Mouse (Mus musculus) monocyte, adult 59 days (primary cell): ENCODE measurements around the gene 1700109H08Rik. TPM values are rescaled to one million over a fixed set of nuclear protein-coding genes. Genes with fewer than 3 reads are reported as not detected.

ENCODE experiments used
- total RNA-seq, 2 experiments: library from RNA; stranded (reverse); gene quantifications; one replicate each; pipeline ENCODE4 v1.2.4; 2023

1700109H08Rik gene
- total RNA-seq, result 10 to 100 TPM; 12.6 to 12.8 TPM

GRCm38 (mm10) chr5:3571266-3571665, at the start of gene 1700109H08Rik:
TSS of gene 1700109H08Rik (plus strand) at chr5:3571566.

GRCm38 (mm10) chr5:3543629-3544479, 27.5 kb upstream of the 1700109H08Rik start, which contains the start of gene Fam133b:
TSS of gene Fam133b (plus strand) at chr5:3543833.

GRCm38 (mm10) chr5:3595693-3596398, 24.5 kb downstream of the 1700109H08Rik start, which contains the start of gene Pex1:
TSS of gene Pex1 (plus strand) at chr5:3596066.

DNA sequence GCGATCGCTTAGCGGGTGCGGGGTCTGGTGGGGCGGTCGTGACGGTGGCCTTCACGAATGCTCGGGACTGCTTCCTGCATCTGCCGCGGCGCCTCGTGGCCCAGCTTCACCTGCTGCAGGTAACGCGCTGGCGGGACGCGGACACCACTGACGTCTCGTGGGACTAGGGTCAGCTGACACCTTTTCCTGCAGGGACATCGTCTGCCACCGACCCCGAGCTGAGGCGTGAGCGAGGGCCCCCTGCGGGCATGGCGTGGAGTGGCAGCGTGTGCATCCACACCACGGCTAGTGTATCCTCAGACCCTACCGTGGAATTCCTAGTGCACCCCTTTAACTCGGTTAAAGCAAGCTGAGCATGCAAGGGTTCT, 25.0 kb downstream of the 1700109H08Rik start, which contains the start of gene Rbm48:
Rbm48 (minus strand) TSS at position 187 of the 368 bp plus-strand sequence.

Other genes starting within 250 kb of the 1700109H08Rik start
- gene Cdk6, start 230.1 kb upstream of the 1700109H08Rik start, total RNA-seq, result 10 to 100 TPM; 24.6 to 29.9 TPM
- gene Fam133b, start 27.7 kb upstream of the 1700109H08Rik start, total RNA-seq, result 10 to 100 TPM; 46.4 to 61.1 TPM
- gene Pex1, start 24.5 kb downstream of the 1700109H08Rik start, total RNA-seq, result 10 to 100 TPM; 17.5 to 20.7 TPM
- 10 to 100 TPM; 21.6 to 24.3 TPM for gene Rbm48, start 25.0 kb downstream of the 1700109H08Rik start, total RNA-seq
- not detected for gene Tmbim7, start 79.6 kb downstream of the 1700109H08Rik start, total RNA-seq
- gene Gatad1, start 85.6 kb downstream of the 1700109H08Rik start, total RNA-seq, result 10 to 100 TPM; 50.2 to 60.1 TPM
- 10 to 100 TPM; 38.8 to 45.2 TPM for gene Ankib1, start 231.4 kb downstream of the 1700109H08Rik start, total RNA-seq
- gene Krit1, start 231.6 kb downstream of the 1700109H08Rik start, total RNA-seq, result 10 to 100 TPM; 50.7 to 54.4 TPM